Mouse (Mus musculus) liver, embryonic 15.5 days (tissue): ENCODE results near the gene Prdm5. TPM values are rescaled to one million over a fixed set of nuclear protein-coding genes. Genes with fewer than 3 reads are reported as not detected.

Source experiments
- ATAC-seq: fragments of 200-750 bp; cut with Nextera tagmentation; 2 replicates; pipeline ENCODE4 v1.8.0; 2017; ENCODE audit warnings: moderate number of reproducible peaks, mild to moderate bottlenecking, moderate library complexity; ENCODE audit not compliant: insufficient read depth
- H3K27ac ChIP-seq: fragments of 300-500 bp; sonication (generic); replicated peaks from 2 replicates; pipeline ENCODE4 v1.5.1; 2015; ENCODE audit warnings: mild to moderate bottlenecking, inconsistent platforms
- H3K27me3 ChIP-seq: fragments of 300-500 bp; sonication (generic); 2 replicates; pipeline ENCODE4 v1.6.1; 2015; ENCODE audit warnings: mild to moderate bottlenecking, inconsistent platforms
- H3K36me3 ChIP-seq: fragments of 300-500 bp; sonication (generic); replicated peaks from 2 replicates; pipeline ENCODE4 v1.6.1; 2015; ENCODE audit warnings: moderate library complexity, mild to moderate bottlenecking, inconsistent platforms
- H3K4me1 ChIP-seq: fragments of 300-500 bp; sonication (generic); replicated peaks from 2 replicates; pipeline ENCODE4 v1.6.1; 2015; ENCODE audit warnings: inconsistent platforms
- H3K4me2 ChIP-seq: fragments of 300-500 bp; sonication (generic); 2 replicates; pipeline ENCODE4 v1.6.1; 2015; ENCODE audit warnings: moderate library complexity, mild to moderate bottlenecking, inconsistent platforms
- H3K4me3 ChIP-seq: fragments of 300-500 bp; sonication (generic); replicated peaks from 2 replicates; pipeline ENCODE4 v1.5.1; 2015; ENCODE audit warnings: mild to moderate bottlenecking, inconsistent platforms
- H3K9ac ChIP-seq: fragments of 300-500 bp; sonication (generic); 2 replicates; pipeline ENCODE4 v1.6.1; 2015; ENCODE audit warnings: moderate library complexity, mild to moderate bottlenecking, inconsistent platforms
- H3K9me3 ChIP-seq: fragments of 300-500 bp; sonication (generic); replicated peaks from 2 replicates; pipeline ENCODE4 v1.6.1; 2016; ENCODE audit warnings: inconsistent platforms
- WGBS: fragments of 180-500 bp; shearing (Covaris S2); methylation state at CpG from one replicate; pipeline ENCODE4 v1.1.7; 2015; ENCODE audit warnings: mixed read lengths; ENCODE audit not compliant: insufficient replicate concordance; 5-methylcytosine and 5-hydroxymethylcytosine counted together
- polyA plus RNA-seq: library from polyadenylated mRNA; unstranded; fragments of >200 nt; fragmentation: Nextera tagmentation; extraction: Ambion mirVana; gene quantifications from 2 replicates; pipeline ENCODE4 v1.2.1, GENCODE M21; 2015

The Prdm5 gene
- polyA plus RNA-seq, 1 experiment from 2014 or later: 1.5 TPM

- 66% methylated on average over 1 of the region's 1 CpGs for WGBS
- H3K4me2 ChIP-seq: no peak overlapping the region
- no peak overlapping the region for H3K27ac ChIP-seq
- H3K4me3 ChIP-seq: no peak overlapping the region
- H3K4me1 ChIP-seq: no peaks in the 10 kb centered on the region
- no peak overlapping the region for H3K9ac ChIP-seq
- H3K27me3 ChIP-seq: no peaks in the 10 kb centered on the region
- no peaks in the 10 kb centered on the region for H3K9me3 ChIP-seq
- no peak for ATAC-seq
- H3K36me3 ChIP-seq: no peaks in the 10 kb centered on the region
These were observed 154.0 kb downstream of the Prdm5 start for GRCm38 (mm10) chr6:65932776-65933175.

GRCm38 (mm10) chr6:65933177-65933576 lies 154.4 kb downstream of the Prdm5 start:
- no peaks in the 10 kb centered on the region for H3K4me1 ChIP-seq
- 65% methylated on average over 4 of the region's 4 CpGs for WGBS
- no peak overlapping the region for H3K4me2 ChIP-seq
- ATAC-seq: no peak
- no peaks in the 10 kb centered on the region for H3K27me3 ChIP-seq
- H3K27ac ChIP-seq: no peak overlapping the region
- H3K9me3 ChIP-seq: no peaks in the 10 kb centered on the region
- no peak overlapping the region for H3K4me3 ChIP-seq
- no peak overlapping the region for H3K9ac ChIP-seq
- no peaks in the 10 kb centered on the region for H3K36me3 ChIP-seq

- Histone ChIP-seq H3K4me2 (no peak overlapping the region), H3K4me1 (no peaks in the 10 kb centered on the region), H3K27me3 (no peaks in the 10 kb centered on the region), H3K36me3 (no peaks in the 10 kb centered on the region), H3K9ac (no peak overlapping the region), H3K27ac (no peak overlapping the region), H3K4me3 (no peak overlapping the region), H3K9me3 (no peaks in the 10 kb centered on the region)
- no peak for ATAC-seq
- 70% methylated on average over 7 of the region's 7 CpGs for WGBS
These were observed 156.9 kb downstream of the Prdm5 start for GRCm38 (mm10) chr6:65935566-65936281.

GRCm38 (mm10) chr6:65950492-65950891 lies 171.7 kb downstream of the Prdm5 start:
- no peak overlapping the region for H3K9ac ChIP-seq
- WGBS: 73% methylated on average over 6 of the region's 6 CpGs

GRCm38 (mm10) chr6:65952309-65952708 lies 173.5 kb downstream of the Prdm5 start, which contains the start of gene 4930544G11Rik:
4930544G11Rik (plus strand) TSS chr6:65952609.
- Histone ChIP-seq H3K27ac (no peak within 1 kb of the TSS), H3K4me1 (no peaks in the 10 kb centered on the region), H3K4me3 (no peak within 1 kb of the TSS), H3K36me3 (no peaks in the 10 kb centered on the region), H3K9me3 (no peaks in the 10 kb centered on the region), H3K27me3 (no peaks in the 10 kb centered on the region), H3K4me2 (no peak within 1 kb of the TSS), H3K9ac (no peak within 1 kb of the TSS)
- WGBS: 85% methylated on average over 10 of the region's 10 CpGs
- ATAC-seq: no peak

More at GRCm38 (mm10) chr6:65950492-65950891, 171.7 kb downstream of the Prdm5 start:
- no peak overlapping the region for H3K27ac ChIP-seq
- no peaks in the 10 kb centered on the region for H3K9me3 ChIP-seq
- H3K4me2 ChIP-seq: no peak overlapping the region
- no peak for ATAC-seq
- no peaks in the 10 kb centered on the region for H3K36me3 ChIP-seq
- H3K4me3 ChIP-seq: no peak overlapping the region
- no peaks in the 10 kb centered on the region for H3K27me3 ChIP-seq
- H3K4me1 ChIP-seq: no peaks in the 10 kb centered on the region

GRCm38 (mm10) chr6:65969386-65970111 lies 190.8 kb downstream of the Prdm5 start:
- ATAC-seq: no peak
- Histone ChIP-seq H3K9me3 (no peaks in the 10 kb centered on the region), H3K36me3 (no peaks in the 10 kb centered on the region), H3K27me3 (no peaks in the 10 kb centered on the region), H3K9ac (no peak overlapping the region), H3K4me2 (no peak overlapping the region), H3K4me1 (no peaks in the 10 kb centered on the region), H3K4me3 (no peak overlapping the region), H3K27ac (no peak overlapping the region)
- WGBS: 58% methylated on average over 6 of the region's 6 CpGs

DNA sequence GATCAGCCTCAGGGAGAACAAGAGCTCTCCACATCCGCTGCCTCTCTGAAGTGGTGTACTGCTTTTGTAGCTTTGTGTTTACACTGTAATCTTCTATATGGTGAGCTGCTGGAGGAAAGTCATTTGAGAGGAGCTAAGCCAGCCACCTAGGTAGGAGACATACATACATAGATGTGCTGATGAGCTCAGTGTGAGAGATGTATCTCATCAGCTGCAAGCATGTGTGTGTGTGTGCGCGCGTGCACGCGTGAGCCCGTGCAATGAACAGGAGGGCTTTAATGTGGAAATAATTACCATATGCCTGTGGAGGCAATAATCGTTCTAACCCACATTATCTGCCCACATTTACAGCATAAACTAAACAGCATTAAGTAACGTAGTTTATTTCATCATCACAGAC lies 191.6 kb downstream of the Prdm5 start:
- no peaks in the 10 kb centered on the region for H3K4me1 ChIP-seq
- 74% methylated on average over 9 of the region's 9 CpGs for WGBS
- H3K27ac ChIP-seq: no peak overlapping the region
- no peak overlapping the region for H3K4me3 ChIP-seq
- no peaks in the 10 kb centered on the region for H3K36me3 ChIP-seq
- H3K9me3 ChIP-seq: no peaks in the 10 kb centered on the region
- no peak overlapping the region for H3K9ac ChIP-seq
- no peak for ATAC-seq
- H3K4me2 ChIP-seq: no peak overlapping the region
- H3K27me3 ChIP-seq: no peaks in the 10 kb centered on the region

Other genes with a start within 250 kb of the Prdm5 start
- gene Ndnf, start 107.4 kb upstream of the Prdm5 start, polyA plus RNA-seq: 0.02 and 0.32 TPM in 2 replicates
- gene 4930544G11Rik, start 173.6 kb downstream of the Prdm5 start, polyA plus RNA-seq: not detected in 2 replicates